Mouse (Mus musculus) spleen, embryonic (tissue): ENCODE measurements around the gene Dcpp1.
"Not testable (repeated sequence)": the region's sequence is repeated elsewhere in the genome, so short reads cannot be mapped to it uniquely, and the experiment has no call there.

Experiments used
- CTCF ChIA-PET: fragments of 350-600 bp; sonication (Branson Sonifier 250); formaldehyde crosslinking; loops from one replicate; lab custom pipeline; 2022; lab: Charles Lee

Dcpp1 gene

DNA sequence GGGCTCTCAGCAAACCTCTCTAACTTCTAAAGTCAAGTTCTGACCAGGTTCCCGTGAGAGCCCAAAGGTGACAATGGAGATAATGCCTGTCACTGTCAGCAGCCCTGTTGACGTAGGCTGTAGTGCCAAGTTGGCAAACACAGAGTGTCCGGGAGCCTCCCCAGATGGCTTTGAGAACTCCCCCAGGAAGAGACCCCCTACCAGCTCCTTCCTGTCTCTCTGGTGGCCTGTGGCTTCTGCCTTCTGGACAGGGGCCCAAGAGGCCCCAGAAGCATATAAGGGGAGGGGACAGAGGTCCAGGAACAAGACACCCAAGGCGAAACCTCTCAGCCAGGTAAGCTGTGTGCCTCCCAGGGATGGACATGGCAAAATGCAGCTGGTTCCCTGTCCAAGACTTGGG, at the start of gene Dcpp1, which contains the start of gene Dcpp2:
Gene Dcpp1 (plus strand): TSS at position 301 of the 400 bp plus-strand sequence.
Gene Dcpp2 (plus strand): TSS at position 305 of the 400 bp plus-strand sequence.
- CTCF ChIA-PET, result not testable (repeated sequence)

DNA sequence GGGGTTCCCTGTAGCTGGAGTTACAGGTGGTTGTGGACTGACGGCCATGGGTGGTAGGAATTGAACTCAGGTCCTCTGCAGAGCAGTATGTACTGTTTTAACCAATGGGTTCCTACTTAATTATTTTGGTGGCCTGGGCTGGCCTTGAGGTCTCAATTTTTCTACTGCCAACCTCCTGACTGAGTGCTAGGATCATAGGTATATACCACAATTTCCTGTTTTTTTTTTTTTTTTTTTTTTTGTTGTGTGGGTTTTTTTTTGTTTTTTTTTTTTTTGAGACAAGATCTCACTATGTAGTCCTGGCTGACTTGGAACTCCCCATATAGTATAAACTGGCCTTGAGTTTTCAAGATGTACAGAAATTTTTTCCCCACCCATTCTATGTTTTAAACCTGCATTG, 49.5 kb upstream of the Dcpp1 start:
- CTCF ChIA-PET, result interaction anchor here (1.6 kb wide), 1 partner anchor 57 kb away, joined by 4 read pairs; no protein-coding TSS in a partner anchor

DNA sequence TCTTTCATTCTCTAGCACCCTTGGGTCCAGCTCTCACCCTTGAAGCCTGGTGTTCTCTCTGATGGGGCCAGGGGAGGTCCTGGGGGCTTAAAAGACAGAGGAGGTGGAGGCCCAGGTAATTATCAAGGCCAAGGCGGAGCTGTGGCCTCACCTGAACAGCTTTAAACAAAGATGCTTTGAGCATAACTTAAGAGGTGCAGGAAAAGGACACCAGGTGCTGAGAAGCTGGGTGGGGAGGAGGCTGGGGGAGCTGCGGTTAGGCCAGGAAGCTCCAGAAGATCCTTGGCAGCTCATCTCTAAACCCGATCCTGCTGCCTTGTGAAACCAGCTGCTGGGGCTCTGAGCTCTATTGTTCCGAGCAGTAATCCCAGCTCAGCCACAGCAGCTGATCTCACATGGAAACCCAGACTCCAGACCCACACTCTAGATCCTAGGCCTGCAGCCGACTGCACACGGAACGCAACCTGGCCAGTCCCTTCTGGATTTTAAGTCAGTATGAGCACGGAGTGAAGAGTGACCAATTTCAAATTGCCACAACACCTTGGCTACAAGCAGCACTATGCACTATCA, 44.6 kb upstream of the Dcpp1 start, which contains the start of gene Prss33:
Gene Prss33 (minus strand): TSS at position 51 of the 570 bp plus-strand sequence.
- CTCF ChIA-PET, result interaction anchor here (0.9 kb wide), 1 partner anchor 124 kb away, joined by 3 read pairs; no protein-coding TSS in a partner anchor

DNA sequence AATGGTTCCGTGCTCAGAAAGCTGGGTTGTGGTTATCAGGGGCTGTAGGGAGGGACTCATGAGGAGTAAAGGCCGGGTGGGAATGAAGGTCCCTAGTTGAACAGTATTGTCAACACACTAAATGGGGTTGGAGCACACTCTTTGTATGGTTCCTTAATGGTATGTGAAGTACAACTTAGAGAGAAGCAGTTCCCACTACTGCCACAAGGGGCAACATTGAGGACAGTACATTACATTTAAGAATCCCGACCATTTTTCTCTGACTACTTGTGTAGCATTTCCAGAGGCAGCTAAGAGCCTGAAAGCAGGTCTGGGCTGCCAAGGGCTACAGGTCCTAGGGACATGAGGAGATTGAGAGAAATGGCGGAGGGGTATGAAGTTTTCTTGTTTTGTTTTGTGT, 39.5 kb upstream of the Dcpp1 start:
- CTCF ChIA-PET, result interaction anchor here (1.7 kb wide), 1 partner anchor 67 kb away, joined by 5 read pairs; no protein-coding TSS in a partner anchor

- CTCF ChIA-PET, result interaction anchor here (0.5 to 1.1 kb wide), 6 partner anchors 10 to 118 kb away, joined by 3 to 5 read pairs (median 4); no protein-coding TSS in a partner anchor
Observed at GRCm38 (mm10) chr17:23843141-23843811, 37.4 kb upstream of the Dcpp1 start.

GRCm38 (mm10) chr17:23843812-23844273, 36.8 kb upstream of the Dcpp1 start, which contains the start of the genes Prss32 and Prss41:
Gene Prss32, plus strand, starts transcription at chr17:23843855.
Gene Prss41, minus strand, starts transcription at chr17:23844172.
- CTCF ChIA-PET, result interaction anchor here (0.5 to 1.1 kb wide), 4 partner anchors 14 to 85 kb away, joined by 3 to 5 read pairs (median 4); no protein-coding TSS in a partner anchor

GRCm38 (mm10) chr17:23850028-23850427, 30.6 kb upstream of the Dcpp1 start:
- CTCF ChIA-PET, result no interaction called here

GRCm38 (mm10) chr17:23850853-23851749, 29.6 kb upstream of the Dcpp1 start:
- CTCF ChIA-PET, result no interaction called here

DNA sequence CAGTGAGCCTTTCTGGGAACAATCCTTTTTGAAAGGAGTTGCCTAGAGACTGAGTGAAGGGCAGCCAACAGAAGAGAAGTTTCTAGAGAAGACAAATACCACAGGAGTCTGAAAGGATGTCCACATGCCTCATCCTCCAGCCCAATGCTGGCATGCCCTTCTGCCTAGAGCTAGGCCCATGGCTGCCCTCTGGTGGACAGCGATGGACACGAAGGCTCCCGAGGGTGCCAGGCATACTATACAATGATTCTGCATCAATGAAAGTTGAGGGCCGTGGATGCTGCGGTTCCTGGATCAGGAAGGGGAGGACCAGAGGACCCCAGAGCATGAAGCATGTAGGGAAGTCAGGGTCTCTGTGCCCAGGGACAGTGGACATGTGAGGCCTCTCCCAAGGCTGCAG, 27.4 kb upstream of the Dcpp1 start:
- CTCF ChIA-PET, result interaction anchor here (0.5 kb wide), 1 partner anchor 11 kb away, joined by 3 read pairs; no protein-coding TSS in a partner anchor

GRCm38 (mm10) chr17:23854229-23854765, 26.4 kb upstream of the Dcpp1 start:
- CTCF ChIA-PET, result interaction anchor here (1.0 kb wide), 1 partner anchor 105 kb away, joined by 3 read pairs; no protein-coding TSS in a partner anchor

- CTCF ChIA-PET, result interaction anchor here (0.7 kb wide), 1 partner anchor 108 kb away, joined by 3 read pairs; no protein-coding TSS in a partner anchor
Observed at GRCm38 (mm10) chr17:23857193-23857592, 23.5 kb upstream of the Dcpp1 start.

GRCm38 (mm10) chr17:23857913-23858312, 22.8 kb upstream of the Dcpp1 start:
- CTCF ChIA-PET, result no interaction called here

- CTCF ChIA-PET, result no interaction called here
Observed at GRCm38 (mm10) chr17:23862926-23863325, 17.8 kb upstream of the Dcpp1 start.

- CTCF ChIA-PET, result no interaction called here
Observed at GRCm38 (mm10) chr17:23867756-23868155, 12.9 kb upstream of the Dcpp1 start, which contains the start of gene Prss21. Gene Prss21, plus strand, starts transcription at chr17:23868056.

DNA sequence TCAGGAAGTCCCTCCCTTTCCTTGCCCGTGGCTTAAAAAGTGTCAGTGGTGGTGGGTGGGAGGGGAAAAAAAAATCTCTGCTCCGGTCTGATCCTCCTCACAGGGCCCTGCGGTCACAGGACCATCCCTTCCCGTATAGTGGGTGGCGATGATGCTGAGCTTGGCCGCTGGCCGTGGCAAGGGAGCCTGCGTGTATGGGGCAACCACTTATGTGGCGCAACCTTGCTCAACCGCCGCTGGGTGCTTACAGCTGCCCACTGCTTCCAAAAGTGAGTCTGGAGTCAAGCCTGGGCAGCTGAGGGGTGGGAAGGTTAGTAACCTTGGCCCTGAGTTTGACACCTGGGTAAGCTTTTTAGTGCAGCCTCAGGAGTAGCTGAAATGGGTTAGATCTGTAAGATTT, 12.2 kb upstream of the Dcpp1 start:
- CTCF ChIA-PET, result no interaction called here

DNA sequence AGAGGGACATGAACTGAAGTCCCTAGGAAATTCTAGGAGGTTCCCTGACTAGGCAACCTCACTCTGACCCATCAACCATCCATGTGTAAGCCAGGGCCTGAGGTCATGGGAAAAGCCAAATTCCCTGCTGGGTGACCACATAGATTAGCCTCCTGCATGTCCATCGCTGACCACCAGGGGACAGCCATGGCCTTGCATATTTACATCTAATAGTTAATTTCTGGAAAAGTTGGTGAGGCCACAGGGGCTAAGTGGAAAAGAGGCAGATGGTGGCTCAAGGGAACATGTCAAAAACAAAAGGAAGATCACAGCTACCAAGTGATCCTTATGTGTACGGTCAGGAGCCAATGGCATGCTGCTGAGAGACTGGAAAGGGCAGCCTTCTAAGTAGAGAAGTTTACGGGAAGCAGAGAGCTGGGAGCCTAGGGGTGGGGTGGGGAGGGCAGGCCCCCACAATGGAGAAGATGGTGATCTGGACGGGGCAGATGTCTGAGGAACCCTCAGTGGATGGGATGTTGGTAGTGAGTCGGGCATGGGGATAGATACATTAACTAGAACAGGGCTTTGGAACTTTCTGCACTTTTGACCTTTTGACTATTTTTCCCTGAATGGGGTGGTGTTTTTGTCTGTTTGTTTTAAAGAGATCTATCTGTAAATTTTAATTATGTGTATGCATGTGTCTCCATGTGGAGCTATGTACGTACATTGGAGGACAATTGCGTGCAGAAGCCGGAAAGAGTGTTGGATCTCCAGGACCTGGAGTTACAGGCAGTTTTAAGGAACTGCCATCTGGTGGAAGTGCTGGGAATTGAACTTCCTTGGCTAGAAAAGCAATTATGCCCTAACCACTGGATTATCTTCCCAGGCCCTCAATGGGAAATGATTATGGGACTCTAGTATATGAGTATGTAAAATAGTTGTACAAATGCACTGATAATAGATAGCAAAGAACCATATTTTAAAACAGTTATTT, 6.5 kb upstream of the Dcpp1 start:
- CTCF ChIA-PET, result interaction anchor here (0.6 kb wide), 1 partner anchor 124 kb away, joined by 4 read pairs; no protein-coding TSS in a partner anchor

- CTCF ChIA-PET, result no interaction called here
Observed at GRCm38 (mm10) chr17:23876741-23877140, 3.9 kb upstream of the Dcpp1 start.

- CTCF ChIA-PET, result no interaction called here
Observed at GRCm38 (mm10) chr17:23877166-23877565, 3.5 kb upstream of the Dcpp1 start.

- CTCF ChIA-PET, result not testable (repeated sequence)
Observed at GRCm38 (mm10) chr17:23917158-23917557, 36.5 kb downstream of the Dcpp1 start, which contains the start of gene Dcpp3. Gene Dcpp3, plus strand, starts transcription at chr17:23917458.
